Mouse (Mus musculus) embryonic facial prominence, embryonic 10.5 days (tissue): Measurements from ENCODE around the gene Grik3. TPM values are rescaled to one million over a fixed set of nuclear protein-coding genes. Genes with fewer than 3 reads are reported as not detected.

Experiments used
- DNase-seq: peaks from one replicate; pipeline ENCODE4 v3.0.0-alpha.2; 2017; ENCODE audit warnings: low spot score
- H3K27ac ChIP-seq: fragments of 300-500 bp; sonication (generic); replicated peaks from 2 replicates; pipeline ENCODE4 v1.5.1; 2016; ENCODE audit warnings: mild to moderate bottlenecking
- H3K27me3 ChIP-seq: fragments of 300-500 bp; sonication (generic); replicated peaks from 2 replicates; pipeline ENCODE4 v1.6.1; 2016; ENCODE audit warnings: low read depth, mild to moderate bottlenecking; ENCODE audit not compliant: poor library complexity, severe bottlenecking
- H3K36me3 ChIP-seq: fragments of 300-500 bp; sonication (generic); replicated peaks from 2 replicates; pipeline ENCODE4 v1.6.1; 2016; ENCODE audit warnings: mild to moderate bottlenecking, moderate library complexity
- H3K4me1 ChIP-seq: fragments of 300-500 bp; sonication (generic); 2 replicates; pipeline ENCODE4 v1.6.1; 2016
- H3K4me3 ChIP-seq: fragments of 300-500 bp; sonication (generic); 2 replicates; pipeline ENCODE4 v1.5.1; 2016; ENCODE audit warnings: mild to moderate bottlenecking, moderate library complexity
- H3K9me3 ChIP-seq: fragments of 300-500 bp; sonication (generic); 2 replicates; pipeline ENCODE4 v1.6.1; 2016; ENCODE audit warnings: mild to moderate bottlenecking
- WGBS: fragments of 180-500 bp; shearing (Covaris S2); methylation state at CpG from one replicate; pipeline ENCODE4 v1.1.7; 2016; 5-methylcytosine and 5-hydroxymethylcytosine counted together
- polyA plus RNA-seq: library from polyadenylated mRNA; unstranded; fragments of >200 nt; fragmentation: Nextera tagmentation; extraction: Ambion mirVana; gene quantifications from 2 replicates; pipeline ENCODE4 v1.2.1, GENCODE M21; 2016

The Grik3 gene
- polyA plus RNA-seq, 1 experiment from 2014 or later: 0.16 TPM

DNA sequence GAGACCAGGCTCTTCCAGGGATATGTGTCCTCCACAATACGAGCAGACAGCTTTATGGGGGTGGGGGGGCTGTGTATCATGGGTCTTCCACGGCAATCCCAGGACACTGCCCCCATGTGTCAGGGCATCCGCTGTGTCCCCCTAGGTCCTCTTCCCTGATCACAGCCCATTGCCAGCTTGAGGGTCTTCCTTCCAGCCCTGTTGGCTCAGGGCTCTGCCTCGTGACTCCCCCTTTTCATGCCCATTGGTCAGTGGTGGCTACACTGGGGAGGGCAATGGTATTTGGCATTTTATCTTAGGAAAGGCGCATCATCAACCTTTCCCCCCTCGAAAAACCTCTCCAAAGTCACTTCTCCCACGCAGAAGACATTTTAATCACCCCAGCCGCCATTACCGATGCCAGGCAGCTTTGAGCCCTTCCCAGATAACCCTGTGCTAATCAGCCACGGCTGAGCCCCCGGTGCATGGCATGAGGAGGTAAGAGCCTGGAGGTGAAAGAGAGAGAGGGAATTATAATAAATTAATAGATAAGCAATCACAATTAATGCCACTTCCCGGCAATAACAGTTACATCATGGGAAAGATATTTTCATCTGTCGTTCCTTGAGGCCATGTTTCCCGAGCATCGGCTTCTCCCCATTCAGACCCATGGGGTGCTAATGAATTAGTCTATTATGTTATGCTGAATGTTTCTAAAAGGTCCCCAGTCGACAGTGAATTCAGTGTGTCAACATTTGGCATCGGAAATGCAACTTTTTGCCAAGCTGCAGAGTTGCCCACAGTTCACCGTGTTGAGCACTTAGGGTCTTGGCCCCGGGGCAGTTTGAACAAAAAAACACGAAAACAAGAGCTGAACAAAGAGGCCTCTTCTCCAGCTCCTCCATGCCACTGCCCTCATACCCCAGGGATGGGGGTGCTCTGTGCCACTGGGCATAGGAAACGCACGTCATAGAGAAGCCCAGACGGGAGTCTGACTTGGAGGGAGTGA lies 154.4 kb downstream of the Grik3 start:
- Histone ChIP-seq H3K27ac (no peak overlapping the region), H3K4me3 (no peak overlapping the region), H3K9me3 (no peaks in the 10 kb centered on the region), H3K27me3 (peaks cover 13% of the 10 kb centered on the region; the same call in 1 of the 2 replicates), H3K36me3 (no peaks in the 10 kb centered on the region), H3K4me1 (peaks cover 19% of the 10 kb centered on the region)
- DNase-seq: no peak
- 70% methylated on average over 23 of the region's 23 CpGs for WGBS

DNA sequence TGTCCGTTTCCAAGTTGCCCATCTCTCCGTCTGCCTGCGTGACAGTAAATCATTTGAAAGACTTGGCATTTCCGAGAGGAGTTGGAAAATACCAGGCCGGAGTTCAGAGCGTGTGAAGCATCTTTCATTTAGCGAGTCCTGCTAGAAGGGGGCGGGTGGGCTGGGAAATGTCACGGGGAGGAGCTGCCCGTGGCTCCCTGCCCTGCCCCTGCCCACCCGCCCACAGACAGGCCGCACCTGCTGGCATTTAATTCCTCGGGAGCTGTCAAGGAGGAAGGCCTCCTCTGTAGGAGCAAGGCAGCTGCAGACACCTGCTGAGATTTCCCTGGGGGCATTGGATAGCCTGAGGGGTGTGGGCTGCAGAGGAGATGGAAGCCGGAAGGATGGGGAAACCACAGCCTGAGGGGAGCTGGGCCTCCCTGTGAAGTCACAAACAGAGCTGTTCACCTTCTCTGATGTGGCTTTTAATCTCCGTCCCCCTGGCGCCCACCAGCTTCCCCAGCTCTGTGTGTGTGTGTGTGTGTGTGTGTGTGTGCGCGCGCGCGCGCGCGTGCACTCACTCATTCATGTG lies 161.3 kb downstream of the Grik3 start:
- 0 out of 2 replicates have a peak overlapping the region, but pooled peaks have one; percentile 14 for H3K4me3 ChIP-seq
- no peaks in the 10 kb centered on the region for H3K9me3 ChIP-seq
- no peaks in the 10 kb centered on the region for H3K36me3 ChIP-seq
- no peak overlapping the region for H3K27ac ChIP-seq
- H3K27me3 ChIP-seq: peaks cover 36% of the 10 kb centered on the region; the same call in 1 of the 2 replicates
- peak; percentile 40 for DNase-seq
- 41% methylated on average over 24 of the region's 24 CpGs for WGBS
- peaks cover 15% of the 10 kb centered on the region for H3K4me1 ChIP-seq

DNA sequence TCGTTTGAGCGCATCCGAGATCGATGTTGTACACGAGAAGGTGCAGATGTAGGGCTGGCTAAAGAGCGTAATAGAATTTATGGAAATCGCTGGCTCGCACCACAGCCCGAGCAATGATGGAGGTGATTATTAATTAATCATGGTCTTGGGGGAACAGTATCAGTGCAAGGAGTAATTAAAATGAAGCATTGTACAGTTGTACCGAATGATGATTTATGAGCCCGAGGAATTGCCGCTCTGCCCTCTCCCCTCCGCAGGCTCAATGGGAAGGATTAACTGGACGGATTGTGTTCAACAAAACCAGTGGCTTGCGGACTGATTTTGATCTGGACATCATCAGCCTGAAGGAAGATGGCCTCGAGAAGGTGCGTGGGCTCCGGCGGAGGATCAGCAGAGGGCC lies 165.5 kb downstream of the Grik3 start:
- H3K27me3 ChIP-seq: 0 out of 2 replicates have a peak, but pooled peaks cover 15% of the 10 kb centered on the region
- 91% methylated on average over 19 of the region's 19 CpGs for WGBS
- peaks cover 26% of the 10 kb centered on the region for H3K4me1 ChIP-seq
- no peaks in the 10 kb centered on the region for H3K9me3 ChIP-seq
- no peak overlapping the region for H3K27ac ChIP-seq
- no peak for DNase-seq
- no peak overlapping the region for H3K4me3 ChIP-seq
- H3K36me3 ChIP-seq: no peaks in the 10 kb centered on the region

DNA sequence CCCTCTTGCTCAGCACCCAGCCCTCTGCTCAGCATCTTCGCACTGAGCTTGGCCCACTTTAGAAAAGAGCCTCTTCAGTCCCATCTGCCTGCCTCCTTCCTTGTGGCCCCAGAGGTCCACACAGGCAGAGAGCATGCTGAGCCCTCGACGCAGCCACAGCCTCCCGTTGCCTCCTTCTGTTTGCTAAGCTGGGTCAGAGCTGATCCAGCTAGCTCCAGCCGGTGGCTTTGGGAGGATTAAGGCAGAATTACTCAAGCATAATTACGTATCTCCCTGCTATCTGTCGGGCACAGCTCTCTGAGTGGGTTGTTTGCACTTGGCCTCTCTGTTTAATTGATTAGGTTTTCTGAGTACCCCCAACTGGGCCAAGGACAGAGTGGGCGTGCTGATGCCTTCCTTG lies 167.9 kb downstream of the Grik3 start:
- no peaks in the 10 kb centered on the region for H3K36me3 ChIP-seq
- peak overlapping the region; percentile 48; the same call in 1 of the 2 replicates for H3K27ac ChIP-seq
- no peak for DNase-seq
- peaks cover 18% of the 10 kb centered on the region for H3K4me1 ChIP-seq
- H3K4me3 ChIP-seq: no peak overlapping the region
- 42% methylated on average over 8 of the region's 8 CpGs for WGBS
- H3K27me3 ChIP-seq: peaks cover 2% of the 10 kb centered on the region; the same call in 1 of the 2 replicates
- no peaks in the 10 kb centered on the region for H3K9me3 ChIP-seq

DNA sequence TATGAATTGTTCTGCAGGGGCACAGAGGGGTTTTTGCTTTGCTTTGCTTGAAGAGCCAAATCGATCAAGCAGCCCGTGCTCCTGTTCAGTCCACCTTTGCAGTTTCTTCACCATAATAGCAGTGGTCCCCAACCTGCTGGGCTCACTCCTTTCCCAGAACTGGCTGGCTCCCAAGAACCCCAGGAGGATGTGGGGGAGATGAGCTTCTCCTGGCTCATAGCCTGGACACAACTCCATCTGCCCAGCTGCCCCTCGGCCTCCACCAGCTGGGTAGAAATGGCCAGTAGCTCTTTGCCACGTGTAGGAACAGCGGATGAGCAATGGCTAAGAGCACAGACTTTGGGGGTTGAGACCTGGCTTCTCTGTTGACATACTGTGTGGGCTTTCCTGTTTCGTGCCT lies 171.5 kb downstream of the Grik3 start:
- Histone ChIP-seq H3K36me3 (no peaks in the 10 kb centered on the region), H3K4me1 (peaks cover 49% of the 10 kb centered on the region), H3K4me3 (no peak overlapping the region), H3K27me3 (no peaks in the 10 kb centered on the region; the same call in 1 of the 2 replicates), H3K27ac (no peak overlapping the region), H3K9me3 (no peaks in the 10 kb centered on the region)
- WGBS: 89% methylated on average over 6 of the region's 6 CpGs
- DNase-seq: no peak

DNA sequence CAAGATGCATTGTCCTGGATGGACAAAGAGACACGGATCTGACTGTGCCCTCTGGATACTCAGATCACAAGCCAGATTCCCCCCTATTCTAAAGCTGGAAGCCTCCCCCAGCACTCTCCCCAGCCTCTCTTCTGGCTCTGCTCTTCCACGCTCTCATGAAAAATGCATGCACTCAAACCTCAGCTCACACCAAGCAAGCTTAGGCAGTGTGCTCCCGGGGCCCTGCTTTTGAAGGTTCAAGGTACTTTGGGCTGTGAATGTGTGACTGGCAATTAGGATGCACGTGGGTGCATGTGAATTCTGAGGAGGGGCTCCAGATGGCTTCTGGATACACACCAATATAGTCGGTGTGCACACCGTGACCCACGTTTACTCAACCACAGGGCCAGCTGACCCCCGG lies 172.8 kb downstream of the Grik3 start:
- H3K9me3 ChIP-seq: no peaks in the 10 kb centered on the region
- H3K4me3 ChIP-seq: no peak overlapping the region
- WGBS: 75% methylated on average over 8 of the region's 8 CpGs
- H3K27ac ChIP-seq: peak overlapping the region; percentile 49; the same call in 1 of the 2 replicates
- no peaks in the 10 kb centered on the region for H3K36me3 ChIP-seq
- H3K27me3 ChIP-seq: no peaks in the 10 kb centered on the region; the same call in 1 of the 2 replicates
- peaks cover 42% of the 10 kb centered on the region for H3K4me1 ChIP-seq
- no peak for DNase-seq

DNA sequence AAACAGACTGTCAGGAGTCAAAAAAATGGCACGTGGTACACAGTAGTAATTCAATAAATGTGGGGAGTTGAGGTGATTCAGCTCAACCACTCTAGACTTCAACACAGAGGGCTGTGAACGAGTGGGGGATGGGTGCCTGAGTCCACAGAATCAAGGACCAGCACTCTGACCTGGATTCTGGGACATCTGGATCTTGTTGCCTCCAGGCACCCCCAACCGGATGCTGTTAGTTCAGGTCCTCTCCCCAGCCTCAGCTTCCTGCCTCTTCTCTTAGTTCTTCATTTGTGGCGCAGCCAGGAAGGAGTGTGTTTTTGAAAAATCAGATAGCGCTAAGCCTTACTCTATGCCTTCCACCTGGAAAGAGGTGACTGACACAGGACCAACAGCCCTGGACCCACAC lies 175.5 kb downstream of the Grik3 start:
- DNase-seq: peak; percentile 81
- no peaks in the 10 kb centered on the region; the same call in 1 of the 2 replicates for H3K27me3 ChIP-seq
- no peak overlapping the region for H3K4me3 ChIP-seq
- peak overlapping the region; percentile 15; the same call in 1 of the 2 replicates for H3K27ac ChIP-seq
- H3K9me3 ChIP-seq: no peaks in the 10 kb centered on the region
- H3K36me3 ChIP-seq: no peaks in the 10 kb centered on the region
- WGBS: 39% methylated on average over 5 of the region's 5 CpGs
- H3K4me1 ChIP-seq: peaks cover 39% of the 10 kb centered on the region

DNA sequence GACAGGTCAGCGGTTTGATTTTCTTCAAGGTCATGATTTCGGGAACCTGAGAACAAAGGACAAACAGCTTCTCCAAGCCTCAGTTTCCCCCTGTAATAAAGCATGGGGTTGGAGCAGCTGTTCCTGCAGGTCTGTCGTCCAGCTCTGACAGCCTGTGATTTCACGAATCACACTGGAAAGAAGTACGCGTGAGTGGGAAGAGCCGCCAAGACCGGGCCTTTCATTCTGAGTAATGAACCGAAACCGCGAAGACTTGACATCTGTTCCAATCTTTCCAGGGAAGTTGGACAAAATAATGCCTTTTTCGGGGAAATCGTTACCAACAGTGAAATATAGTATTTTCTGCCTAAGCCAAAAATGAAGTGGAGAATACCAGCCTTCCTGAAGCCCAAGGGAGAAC lies 191.5 kb downstream of the Grik3 start:
- 92% methylated on average over 13 of the region's 13 CpGs for WGBS
- no peaks in the 10 kb centered on the region for H3K27me3 ChIP-seq
- no peak overlapping the region for H3K27ac ChIP-seq
- no peak overlapping the region for H3K4me3 ChIP-seq
- H3K36me3 ChIP-seq: no peaks in the 10 kb centered on the region
- H3K4me1 ChIP-seq: peaks cover 10% of the 10 kb centered on the region
- H3K9me3 ChIP-seq: no peaks in the 10 kb centered on the region
- no peak for DNase-seq

DNA sequence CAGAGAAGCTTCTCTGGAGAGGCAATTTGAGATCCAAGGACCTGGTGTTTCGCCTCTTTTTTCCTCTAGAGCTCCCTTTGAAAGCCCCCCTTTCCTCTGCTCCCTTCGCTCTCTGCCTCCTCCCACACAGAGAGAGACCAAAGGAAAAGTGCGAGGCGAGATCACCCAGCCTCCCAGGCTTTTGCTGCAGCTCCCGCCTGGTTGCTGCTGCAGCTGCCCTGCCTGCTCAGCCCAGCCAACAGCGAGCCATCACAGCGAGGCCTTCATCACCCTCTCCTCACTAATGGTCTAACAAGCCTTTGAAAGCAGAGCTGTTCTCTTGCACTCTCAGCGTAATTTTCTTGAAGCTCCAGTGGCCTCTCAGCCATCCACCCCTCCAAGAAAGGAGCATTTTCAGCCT lies 196.6 kb downstream of the Grik3 start:
- DNase-seq: no peak
- 53% methylated on average over 8 of the region's 8 CpGs for WGBS
- no peaks in the 10 kb centered on the region for H3K9me3 ChIP-seq
- H3K27ac ChIP-seq: no peak overlapping the region
- H3K27me3 ChIP-seq: peaks cover 11% of the 10 kb centered on the region; the same call in 1 of the 2 replicates
- H3K4me3 ChIP-seq: no peak overlapping the region
- H3K4me1 ChIP-seq: peaks cover 26% of the 10 kb centered on the region
- H3K36me3 ChIP-seq: no peaks in the 10 kb centered on the region

DNA sequence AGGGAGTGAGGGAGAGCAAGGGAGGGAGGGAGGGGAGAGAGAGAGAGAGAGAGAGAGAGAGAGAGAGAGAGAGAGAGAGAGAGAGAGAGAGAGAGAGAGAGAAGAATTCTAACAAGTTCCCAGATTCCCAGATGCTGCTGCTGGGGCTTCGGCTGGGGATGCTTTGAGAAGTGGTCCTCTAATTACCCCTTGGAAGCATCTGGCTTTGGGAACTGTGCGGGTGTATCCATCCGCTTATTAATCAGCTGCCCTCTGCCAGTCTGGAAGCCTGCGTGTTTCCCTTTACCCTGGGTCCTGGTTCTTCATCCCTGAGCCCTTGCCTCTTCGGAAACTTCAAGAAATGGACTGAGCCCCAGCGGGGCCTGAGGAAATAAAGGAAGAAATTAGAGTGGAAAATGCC lies 204.9 kb downstream of the Grik3 start:
- DNase-seq: peak; percentile 41
- peak overlapping the region; percentile 48 for H3K27ac ChIP-seq
- H3K4me1 ChIP-seq: peaks cover 69% of the 10 kb centered on the region
- peaks cover 59% of the 10 kb centered on the region for H3K27me3 ChIP-seq
- 36% methylated on average over 6 of the region's 6 CpGs for WGBS
- H3K9me3 ChIP-seq: no peaks in the 10 kb centered on the region
- no peaks in the 10 kb centered on the region for H3K36me3 ChIP-seq
- H3K4me3 ChIP-seq: peak overlapping the region; percentile 8; the same call in 1 of the 2 replicates

DNA sequence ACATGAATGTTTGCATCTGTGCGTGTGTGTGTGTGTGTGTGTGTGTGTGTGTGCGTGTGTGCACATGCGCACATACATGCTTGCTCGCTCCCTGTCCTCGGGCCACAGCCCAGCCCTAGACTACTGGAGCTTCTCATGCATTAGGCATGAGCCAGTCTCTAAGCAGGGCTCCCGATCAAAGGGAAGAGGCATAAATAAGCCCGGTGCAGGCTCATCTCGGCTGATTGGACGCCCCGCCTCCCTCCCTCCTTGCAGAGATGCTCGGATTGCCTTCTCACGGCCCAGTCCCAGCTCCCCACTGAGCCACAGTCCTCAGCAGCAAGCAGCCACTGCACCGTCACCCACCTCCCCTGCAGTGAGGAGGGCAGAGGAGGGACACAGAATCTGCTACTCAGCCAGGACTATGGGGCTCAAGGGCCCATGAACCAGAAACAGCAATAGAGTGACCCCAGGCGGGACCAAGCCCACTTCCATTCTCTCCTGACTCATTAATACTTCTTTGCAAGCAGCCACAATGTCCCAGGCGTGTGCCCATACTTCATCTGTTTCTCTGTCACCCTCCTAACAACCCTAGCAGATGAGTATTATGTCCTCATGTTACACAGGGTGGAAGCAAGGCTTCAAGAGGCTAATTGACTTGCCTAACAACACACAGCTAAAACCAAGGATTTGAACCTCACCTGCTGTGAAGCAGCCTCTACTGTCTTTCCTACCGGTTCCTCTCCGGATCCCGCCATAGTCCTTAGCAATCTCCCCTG lies 205.9 kb downstream of the Grik3 start:
- peak; percentile 66 for DNase-seq
- 19% methylated on average over 18 of the region's 18 CpGs for WGBS
- no peak overlapping the region; the same call in 1 of the 2 replicates for H3K4me3 ChIP-seq
- H3K27me3 ChIP-seq: peaks cover 65% of the 10 kb centered on the region
- no peaks in the 10 kb centered on the region for H3K9me3 ChIP-seq
- no peaks in the 10 kb centered on the region for H3K36me3 ChIP-seq
- H3K4me1 ChIP-seq: peaks cover 61% of the 10 kb centered on the region
- H3K27ac ChIP-seq: no peak overlapping the region

DNA sequence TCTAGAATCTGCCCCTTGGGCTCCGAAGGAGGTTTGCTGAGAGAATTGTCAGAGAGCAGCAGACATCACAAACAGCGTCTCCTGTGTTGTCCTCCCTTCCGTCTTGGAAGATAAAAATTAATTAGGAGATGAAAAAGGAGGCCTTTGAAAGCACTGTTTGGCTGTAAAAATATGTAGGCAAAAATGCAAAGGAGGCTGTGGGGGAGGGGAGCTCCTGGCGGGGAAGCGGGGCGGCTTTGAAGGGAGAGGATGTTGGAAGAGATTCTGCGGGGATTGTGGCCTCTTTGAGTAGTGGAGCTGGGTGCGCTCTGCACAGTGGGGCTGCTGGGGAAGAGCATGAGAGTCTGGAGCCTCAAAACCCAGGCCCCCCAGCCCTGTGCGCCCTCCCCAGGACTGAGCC lies 207.1 kb downstream of the Grik3 start:
- Histone ChIP-seq H3K27me3 (peaks cover 78% of the 10 kb centered on the region), H3K4me3 (no peak overlapping the region), H3K36me3 (no peaks in the 10 kb centered on the region), H3K9me3 (no peaks in the 10 kb centered on the region), H3K4me1 (peaks cover 61% of the 10 kb centered on the region), H3K27ac (peak overlapping the region; percentile 44)
- DNase-seq: no peak
- WGBS: 16% methylated on average over 9 of the region's 9 CpGs
